Mouse (Mus musculus) liver, embryonic 13.5 days (tissue): ENCODE results near the gene Cdkl4. TPM values are rescaled to one million over a fixed set of nuclear protein-coding genes. Genes with fewer than 3 reads are reported as not detected.
"Not testable (repeated sequence)": the region's sequence is repeated elsewhere in the genome, so short reads cannot be mapped to it uniquely, and the experiment has no call there.

Experiments used
- ATAC-seq: fragments of 200-750 bp; cut with Nextera tagmentation; 2 replicates; pipeline ENCODE4 v1.8.0; 2017; ENCODE audit warnings: low read depth, mild to moderate bottlenecking, moderate number of reproducible peaks, moderate library complexity
- DNase-seq: peaks from one replicate; pipeline ENCODE4 v3.0.0; 2022
- H3K27ac ChIP-seq: fragments of 300-500 bp; sonication (generic); 2 replicates; pipeline ENCODE4 v1.5.1; 2015; ENCODE audit warnings: moderate library complexity, mild to moderate bottlenecking, inconsistent platforms
- H3K27me3 ChIP-seq: fragments of 300-500 bp; sonication (generic); 2 replicates; pipeline ENCODE4 v1.6.1; 2015; ENCODE audit warnings: mild to moderate bottlenecking, inconsistent platforms
- H3K36me3 ChIP-seq: fragments of 300-500 bp; sonication (generic); 2 replicates; pipeline ENCODE4 v1.6.1; 2015; ENCODE audit warnings: mild to moderate bottlenecking, inconsistent platforms
- H3K4me1 ChIP-seq: fragments of 300-500 bp; sonication (generic); replicated peaks from 2 replicates; pipeline ENCODE4 v1.6.1; 2015; ENCODE audit warnings: inconsistent platforms
- H3K4me2 ChIP-seq: fragments of 300-500 bp; sonication (generic); 2 replicates; pipeline ENCODE4 v1.6.1; 2015; ENCODE audit warnings: inconsistent platforms, mild to moderate bottlenecking, moderate library complexity
- H3K4me3 ChIP-seq: fragments of 300-500 bp; sonication (generic); replicated peaks from 2 replicates; pipeline ENCODE4 v1.5.1; 2015; ENCODE audit warnings: mild to moderate bottlenecking, inconsistent platforms
- H3K9ac ChIP-seq: fragments of 300-500 bp; sonication (generic); 2 replicates; pipeline ENCODE4 v1.6.1; 2015; ENCODE audit warnings: mild to moderate bottlenecking, inconsistent platforms
- H3K9me3 ChIP-seq: fragments of 300-500 bp; sonication (generic); replicated peaks from 2 replicates; pipeline ENCODE4 v1.6.1; 2016; ENCODE audit warnings: inconsistent platforms
- WGBS: fragments of 180-500 bp; shearing (Covaris S2); methylation state at CpG from one replicate; pipeline ENCODE4 v1.1.7; 2015; ENCODE audit not compliant: insufficient replicate concordance; 5-methylcytosine and 5-hydroxymethylcytosine counted together
- polyA plus RNA-seq: library from polyadenylated mRNA; unstranded; fragments of >200 nt; fragmentation: Nextera tagmentation; extraction: Ambion mirVana; gene quantifications from 2 replicates; pipeline ENCODE4 v1.2.1, GENCODE M21; 2015

Cdkl4 gene
- polyA plus RNA-seq, 1 experiment from 2014 or later = 0.15 TPM

DNA sequence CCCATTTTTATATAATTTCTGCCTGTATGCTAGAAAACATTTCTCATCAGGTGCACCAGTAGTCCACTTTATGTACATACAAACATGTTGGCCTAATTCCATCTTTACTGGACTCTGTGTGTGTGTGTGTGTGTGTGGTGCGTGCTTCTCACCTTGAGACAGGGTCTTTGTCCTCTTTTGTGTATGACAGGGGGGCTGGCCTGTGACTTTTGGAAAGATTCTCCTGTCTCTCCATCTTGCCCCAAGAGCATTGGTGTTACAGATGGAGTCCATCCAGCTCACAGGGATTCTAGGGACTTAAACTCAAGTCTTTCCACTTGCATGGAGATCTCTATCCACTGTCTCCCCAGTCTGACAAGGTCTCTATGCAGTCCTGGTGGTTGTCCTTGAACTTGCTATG lies 428 bp upstream of the Cdkl4 start:
- Histone ChIP-seq H3K9ac (no peak overlapping the region), H3K36me3 (0 out of 2 replicates have a peak, but pooled peaks cover 4% of the 10 kb centered on the region), H3K4me2 (no peak overlapping the region), H3K27ac (no peak overlapping the region), H3K27me3 (0 out of 2 replicates have a peak, but pooled peaks cover 7% of the 10 kb centered on the region), H3K4me1 (no peaks in the 10 kb centered on the region), H3K4me3 (no peak overlapping the region), H3K9me3 (no peaks in the 10 kb centered on the region)
- DNase-seq = no peak
- ATAC-seq = no peak
- WGBS = 85% methylated on average over 1 of the region's 1 CpGs

DNA sequence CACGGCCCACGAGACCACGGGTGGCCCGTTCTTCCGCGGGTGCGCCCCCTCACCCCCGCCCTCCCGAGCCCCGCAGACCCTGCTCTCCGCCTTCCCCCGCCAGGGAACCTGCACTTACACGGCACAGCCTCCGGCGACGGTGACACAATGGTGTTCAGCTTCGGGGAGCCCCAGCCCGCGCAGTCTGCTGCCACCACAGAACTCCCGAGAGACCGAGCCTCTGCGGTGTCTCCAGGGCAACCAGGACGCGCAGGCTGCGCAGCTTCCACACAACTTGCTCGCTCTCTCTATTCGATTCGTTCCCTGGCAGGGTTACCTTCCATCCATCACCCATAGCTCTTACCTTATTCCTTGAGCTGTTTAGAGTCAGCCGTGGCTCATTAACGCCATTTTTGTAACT lies 399 bp downstream of the Cdkl4 start:
- no peak for DNase-seq
- Histone ChIP-seq H3K4me1 (no peaks in the 10 kb centered on the region; the same call in 1 of the 2 replicates), H3K4me2 (peak overlapping the region; percentile 67), H3K36me3 (0 out of 2 replicates have a peak, but pooled peaks cover 4% of the 10 kb centered on the region), H3K4me3 (peak overlapping the region; percentile 43), H3K27ac (no peak overlapping the region), H3K27me3 (0 out of 2 replicates have a peak, but pooled peaks cover 7% of the 10 kb centered on the region), H3K9me3 (no peaks in the 10 kb centered on the region), H3K9ac (no peak overlapping the region)
- 3% methylated on average over 30 of the region's 30 CpGs for WGBS
- 0 out of 2 replicates have a peak, but pooled peaks have one; percentile 41 for ATAC-seq

DNA sequence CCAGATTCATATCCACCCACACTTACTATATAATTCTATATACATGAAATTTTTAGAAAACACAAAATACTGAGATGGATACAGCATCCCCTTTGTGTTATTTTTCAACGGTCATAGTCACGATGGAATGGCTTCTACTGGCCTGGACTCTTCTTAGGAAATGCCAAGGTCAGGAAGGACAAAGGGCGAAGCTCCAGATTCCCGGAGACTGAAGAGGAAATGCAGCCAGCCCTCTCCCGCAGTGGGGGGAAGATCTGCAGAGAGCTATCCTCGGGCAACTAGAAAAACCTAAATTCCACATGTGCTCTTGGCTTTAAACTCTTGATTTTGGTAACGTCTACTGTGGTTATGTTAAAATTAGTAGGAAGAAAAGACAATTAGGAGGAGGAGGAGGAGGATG lies 2.6 kb downstream of the Cdkl4 start:
- no peak overlapping the region for H3K4me2 ChIP-seq
- no peak overlapping the region for H3K4me3 ChIP-seq
- H3K27me3 ChIP-seq = 0 out of 2 replicates have a peak, but pooled peaks cover 7% of the 10 kb centered on the region
- no peak overlapping the region for H3K9ac ChIP-seq
- H3K36me3 ChIP-seq = no peaks in the 10 kb centered on the region
- no peaks in the 10 kb centered on the region for H3K9me3 ChIP-seq
- ATAC-seq = no peak
- WGBS = 42% methylated on average over 7 of the region's 7 CpGs
- H3K27ac ChIP-seq = no peak overlapping the region
- no peak for DNase-seq
- H3K4me1 ChIP-seq = no peaks in the 10 kb centered on the region; the same call in 1 of the 2 replicates

- ATAC-seq = no peak
- Histone ChIP-seq H3K27me3 (0 out of 2 replicates have a peak, but pooled peaks cover 7% of the 10 kb centered on the region), H3K9ac (no peak overlapping the region), H3K4me2 (no peak overlapping the region), H3K36me3 (no peaks in the 10 kb centered on the region), H3K4me3 (no peak overlapping the region), H3K4me1 (no peaks in the 10 kb centered on the region; the same call in 1 of the 2 replicates), H3K9me3 (no peaks in the 10 kb centered on the region), H3K27ac (no peak overlapping the region)
- 70% methylated on average over 7 of the region's 7 CpGs for WGBS
- no peak for DNase-seq
Observed at GRCm38 (mm10) chr17:80574471-80574965, 3.1 kb downstream of the Cdkl4 start.

DNA sequence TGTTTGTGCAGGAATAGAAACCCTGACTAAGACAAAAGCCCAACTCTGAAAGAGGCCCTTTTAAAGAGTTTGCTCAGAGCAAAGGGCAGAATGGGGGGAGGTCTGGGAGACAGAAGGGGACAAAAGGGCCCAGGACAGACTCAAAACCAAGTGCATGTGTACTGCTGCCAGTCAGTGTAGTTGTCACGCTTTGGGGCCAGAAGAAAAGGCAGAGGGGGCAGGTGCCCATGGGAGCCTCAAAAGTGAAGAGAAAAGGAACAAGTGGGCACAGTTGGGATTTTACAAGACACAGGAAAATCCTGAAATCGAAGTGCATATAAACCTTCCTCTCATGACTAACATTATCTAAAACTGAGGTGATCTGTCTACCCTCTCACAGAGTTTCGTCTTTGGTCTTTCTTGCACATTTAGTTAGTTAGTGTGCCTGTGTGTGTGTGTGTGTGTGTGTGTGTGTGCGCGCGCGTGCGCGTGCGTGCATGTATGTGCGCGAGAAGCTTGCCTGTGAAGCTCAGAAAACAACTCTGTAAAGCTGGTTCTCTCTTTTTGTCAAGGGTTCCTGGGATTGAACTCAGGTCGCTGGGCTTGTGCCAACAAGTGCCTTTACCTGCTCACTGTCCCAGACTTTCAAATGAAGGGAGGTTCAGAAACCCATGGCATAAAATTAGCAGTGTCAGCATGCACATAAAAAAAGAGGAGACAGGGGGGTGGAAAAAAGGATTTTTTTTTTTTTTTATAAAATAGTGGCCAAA lies 5.3 kb downstream of the Cdkl4 start:
- no peak overlapping the region for H3K4me3 ChIP-seq
- H3K9ac ChIP-seq = no peak overlapping the region
- 0 out of 2 replicates have a peak, but pooled peaks cover 7% of the 10 kb centered on the region for H3K27me3 ChIP-seq
- H3K9me3 ChIP-seq = no peaks in the 10 kb centered on the region
- H3K4me1 ChIP-seq = no peaks in the 10 kb centered on the region; the same call in 1 of the 2 replicates
- no peak overlapping the region for H3K27ac ChIP-seq
- ATAC-seq = no peak
- no peaks in the 10 kb centered on the region for H3K36me3 ChIP-seq
- 89% methylated on average over 13 of the region's 13 CpGs for WGBS
- H3K4me2 ChIP-seq = no peak overlapping the region
- no peak for DNase-seq

DNA sequence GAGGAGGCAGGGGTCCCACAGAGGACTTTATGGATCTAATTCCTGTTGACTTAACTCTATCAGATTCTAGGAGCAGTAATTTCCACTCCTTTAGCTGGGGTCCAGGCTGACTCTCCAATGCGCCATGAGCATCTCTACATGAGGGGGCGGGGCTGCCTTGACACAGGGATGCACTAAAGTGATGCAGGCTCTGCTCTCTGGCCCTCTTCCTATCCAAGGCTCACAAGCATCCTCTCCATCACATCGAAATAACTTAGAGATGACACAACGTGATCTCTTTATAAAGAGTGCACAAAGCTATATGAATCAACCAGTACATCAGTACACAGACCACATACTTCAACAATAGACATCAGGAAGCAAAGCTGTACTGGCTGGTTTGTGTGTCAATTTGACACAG lies 6.2 kb downstream of the Cdkl4 start:
- no peak overlapping the region for H3K9ac ChIP-seq
- 71% methylated on average over 4 of the region's 4 CpGs for WGBS
- no peak for DNase-seq
- no peaks in the 10 kb centered on the region; the same call in 1 of the 2 replicates for H3K4me1 ChIP-seq
- H3K36me3 ChIP-seq = no peaks in the 10 kb centered on the region
- no peak overlapping the region for H3K4me2 ChIP-seq
- H3K9me3 ChIP-seq = no peaks in the 10 kb centered on the region
- no peak for ATAC-seq
- no peak overlapping the region for H3K27ac ChIP-seq
- H3K4me3 ChIP-seq = no peak overlapping the region
- H3K27me3 ChIP-seq = no peaks in the 10 kb centered on the region

DNA sequence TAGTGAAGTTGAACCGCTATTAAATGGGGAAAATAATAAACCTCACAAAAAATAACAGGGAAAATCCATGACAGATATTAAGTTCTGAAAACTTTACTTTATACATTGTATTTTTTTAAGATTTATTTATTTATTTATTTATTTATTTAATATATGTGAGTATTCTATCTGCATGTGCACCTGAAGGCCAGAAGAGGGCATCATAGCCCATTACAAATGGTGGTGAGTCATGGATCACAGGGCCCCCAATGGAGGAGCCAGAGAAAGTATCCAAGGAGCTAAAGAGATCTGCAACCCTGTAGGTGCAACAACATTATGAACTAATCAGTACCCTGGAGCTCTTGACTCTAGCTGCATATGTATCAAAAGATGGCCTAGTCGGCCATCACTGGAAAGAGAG lies 7.9 kb downstream of the Cdkl4 start:
- not testable (repeated sequence) for H3K27me3 ChIP-seq, H3K9me3 ChIP-seq, H3K27ac ChIP-seq, ATAC-seq, H3K4me3 ChIP-seq, H3K4me1 ChIP-seq, H3K9ac ChIP-seq, H3K36me3 ChIP-seq, DNase-seq, H3K4me2 ChIP-seq
- WGBS = 82% methylated on average over 1 of the region's 2 CpGs

- Histone ChIP-seq H3K27me3 (no peaks in the 10 kb centered on the region), H3K4me1 (no peaks in the 10 kb centered on the region; the same call in 1 of the 2 replicates), H3K27ac (no peak overlapping the region), H3K36me3 (0 out of 2 replicates have a peak, but pooled peaks cover 7% of the 10 kb centered on the region), H3K9ac (no peak overlapping the region), H3K9me3 (peaks cover 3% of the 10 kb centered on the region; the same call in 1 of the 2 replicates), H3K4me2 (no peak overlapping the region), H3K4me3 (no peak overlapping the region)
- DNase-seq = no peak
- ATAC-seq = no peak
- WGBS = 78% methylated on average over 6 of the region's 6 CpGs
Observed at GRCm38 (mm10) chr17:80568842-80569601, 8.6 kb downstream of the Cdkl4 start.

GRCm38 (mm10) chr17:80568441-80568840 lies 9.2 kb downstream of the Cdkl4 start:
- Histone ChIP-seq H3K27ac (no peak overlapping the region), H3K4me2 (no peak overlapping the region), H3K4me3 (no peak overlapping the region), H3K27me3 (no peaks in the 10 kb centered on the region), H3K4me1 (no peaks in the 10 kb centered on the region; the same call in 1 of the 2 replicates), H3K9ac (no peak overlapping the region), H3K9me3 (peaks cover 3% of the 10 kb centered on the region; the same call in 1 of the 2 replicates), H3K36me3 (0 out of 2 replicates have a peak, but pooled peaks cover 7% of the 10 kb centered on the region)
- DNase-seq = no peak
- no peak for ATAC-seq
- WGBS = 68% methylated on average over 2 of the region's 2 CpGs

- Histone ChIP-seq H3K9ac (no peak overlapping the region), H3K27me3 (no peaks in the 10 kb centered on the region), H3K4me2 (no peak overlapping the region), H3K4me1 (peaks cover 7% of the 10 kb centered on the region; the same call in 1 of the 2 replicates), H3K9me3 (peaks cover 3% of the 10 kb centered on the region; the same call in 1 of the 2 replicates), H3K4me3 (peak overlapping the region; percentile 17), H3K27ac (peak overlapping the region; percentile 69), H3K36me3 (0 out of 2 replicates have a peak, but pooled peaks cover 7% of the 10 kb centered on the region)
- DNase-seq (no peak), ATAC-seq (no peak)
- 17% methylated on average over 3 of the region's 3 CpGs for WGBS
Observed at GRCm38 (mm10) chr17:80564611-80564924, 13.0 kb downstream of the Cdkl4 start.
